7 mouse cellular contexts compared by ENCODE assay signal in genomic region chr12:40199795-40200402, GRCm38 (mm10). TPM values are rescaled to one million over a fixed set of nuclear protein-coding genes. Genes with fewer than 3 reads are reported as not detected.
DNase-seq lines count a peak whose midpoint lies in the region; ATAC-seq lines count a peak whose summit lies in the region.

No protein-coding gene starts in this region.

- peak; percentile 55; the same call in 1 of the 2 replicates for ATAC-seq in hindbrain, embryonic 14.5 days (ENCODE audit: low FRiP score)
- ATAC-seq in megakaryocyte progenitor cell, adult 5-6 weeks (replicated peaks; ENCODE audit: poor library complexity): peak; percentile 91

- H3K27ac ChIP-seq in hindbrain, embryonic 14.5 days: no peak overlapping the region

- no peak overlapping the region for H3K4me3 ChIP-seq in hindbrain, embryonic 14.5 days (replicated peaks; ENCODE audit: low read length)

- H3K9me3 ChIP-seq in hindbrain, embryonic 14.5 days (ENCODE audit: control insufficient read depth, low read length): no peaks in the 10 kb centered on the region

- no peak overlapping the region for H3K9ac ChIP-seq in hindbrain, embryonic 14.5 days

- 50% methylated on average over 7 of the region's 7 CpGs for WGBS in hindbrain, embryonic 14.5 days

- no peaks in the 10 kb centered on the region for H3K27me3 ChIP-seq in hindbrain, embryonic 14.5 days (ENCODE audit: control insufficient read depth, insufficient read depth, low read length)

- H3K4me2 ChIP-seq in hindbrain, embryonic 14.5 days (replicated peaks): no peak overlapping the region

- H3K36me3 ChIP-seq in hindbrain, embryonic 14.5 days (replicated peaks; ENCODE audit: control insufficient read depth, insufficient read depth): peaks cover 37% of the 10 kb centered on the region

- DNase-seq in T-cell, adult 2 months (ENCODE audit: low spot score): peak; percentile 66
- peak; percentile 74 for DNase-seq in cerebellum, adult 9-10 months
- DNase-seq in frontal cortex, postnatal 36 days (ENCODE audit: low spot score in 2 of 2): peak; percentile 71 to 87
- DNase-seq in hindbrain, embryonic 14.5 days (ENCODE audit: low spot score): peak; percentile 74
- peak; percentile 54 to 63 for DNase-seq in layer of hippocampus, postnatal 25 days (ENCODE audit: extremely low spot score in 1 of 2, low spot score in 1 of 2)
- peak; percentile 57 to 62 for DNase-seq in right cerebral cortex, postnatal 36 days (ENCODE audit: low spot score in 2 of 2)

- 0 out of 2 replicates have a peak, but pooled peaks cover 3% of the 10 kb centered on the region for H3K4me1 ChIP-seq in hindbrain, embryonic 14.5 days (replicated peaks; ENCODE audit: control insufficient read depth, insufficient read depth, low read length)

RNA-seq across cellular contexts. Expression of gene Lsmem1, which starts 0.6 kb away (rescaled TPM):
- polyA plus RNA-seq in hindbrain, embryonic 14.5 days (2014; fragmentation: Nextera tagmentation; extraction: Ambion mirVana): 0.10 TPM in 1 of 2 replicates, not detected in the other
- total RNA-seq in layer of hippocampus, postnatal 25 days (2021): under 1 TPM; 0.49 to 0.64 TPM
- total RNA-seq in megakaryocyte progenitor cell, adult 5-6 weeks (2015): not detected in 2 replicates
- total RNA-seq in megakaryocyte progenitor cell, adult 5-6 weeks (2017): 0.24 and 0.54 TPM in 2 replicates

RNA-seq across cellular contexts. Expression of gene Ifrd1, which starts 48.4 kb away (rescaled TPM):
- 178 and 205 TPM in 2 replicates for polyA plus RNA-seq in hindbrain, embryonic 14.5 days (2014; fragmentation: Nextera tagmentation; extraction: Ambion mirVana)
- 10 to 100 TPM; 89.6 to 91.4 TPM for total RNA-seq in layer of hippocampus, postnatal 25 days (2021)
- total RNA-seq in megakaryocyte progenitor cell, adult 5-6 weeks (2015): 145 and 175 TPM in 2 replicates
- 111 and 112 TPM in 2 replicates for total RNA-seq in megakaryocyte progenitor cell, adult 5-6 weeks (2017)
